ENCODE assay signal across 8 mouse cellular contexts in the genomic region with DNA sequence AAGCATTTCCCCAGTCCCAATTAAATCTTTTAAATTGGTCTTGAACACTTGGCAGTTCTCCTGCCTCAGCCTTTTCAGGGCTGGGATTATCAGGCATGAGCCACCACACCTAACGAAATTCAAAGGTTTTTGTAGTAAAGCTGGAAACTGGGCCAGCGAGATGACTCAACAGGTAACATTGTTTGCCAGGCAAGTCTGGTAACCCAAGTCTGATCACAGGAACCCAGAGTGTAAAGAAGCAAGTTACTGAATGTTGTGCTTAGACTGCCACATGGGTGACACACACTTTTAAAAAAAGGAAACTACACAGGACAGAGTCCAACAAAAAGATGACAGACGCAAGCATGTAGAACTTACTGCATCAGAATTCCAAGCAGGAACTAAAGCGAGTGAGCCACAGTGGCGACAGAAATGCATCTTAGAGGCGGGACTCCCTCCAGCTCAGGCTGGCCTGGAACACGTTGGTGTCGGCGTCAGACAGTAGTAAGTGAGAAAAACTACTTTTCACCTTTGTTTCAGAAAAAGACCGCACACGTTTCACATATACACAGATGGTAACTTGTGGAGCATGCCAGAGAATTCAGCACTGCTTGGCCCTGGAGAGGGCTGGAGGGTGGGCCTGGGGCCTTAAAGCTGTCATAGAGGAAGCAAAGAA. TPM values are rescaled to one million over a fixed set of nuclear protein-coding genes. Genes with fewer than 3 reads are reported as not detected.
DNase-seq lines count a peak whose midpoint lies in the region; ATAC-seq and TF ChIP-seq lines count a peak whose summit lies in the region.

No protein-coding gene starts in this region.

- no peak overlapping the region for H3K27ac ChIP-seq in lung, embryonic 16.5 days (ENCODE audit: low read length)
- peak overlapping the region; percentile 97; the same call in 1 of the 2 replicates for H3K27ac ChIP-seq in hindbrain, postnatal 0 days
- no peak overlapping the region for H3K27ac ChIP-seq in neural tube, embryonic 15.5 days (replicated peaks)

- H3K4me1 ChIP-seq in erythroblast, embryonic 14.5 days (ENCODE audit: control insufficient read depth) = peaks cover 33% of the 10 kb centered on the region
- H3K4me1 ChIP-seq in lung, embryonic 16.5 days (replicated peaks; ENCODE audit: control insufficient read depth, insufficient read depth, low read length) = peaks cover 15% of the 10 kb centered on the region
- H3K4me1 ChIP-seq in hindbrain, postnatal 0 days (ENCODE audit: insufficient read depth, low read length) = peaks cover 8% of the 10 kb centered on the region
- peaks cover 30% of the 10 kb centered on the region for H3K4me1 ChIP-seq in neural tube, embryonic 15.5 days

- no peaks in the 10 kb centered on the region for H3K9me3 ChIP-seq in erythroblast, embryonic 14.5 days (ENCODE audit: control insufficient read depth, low read length)
- no peaks in the 10 kb centered on the region for H3K9me3 ChIP-seq in lung, embryonic 16.5 days (ENCODE audit: control insufficient read depth, low read length)
- H3K9me3 ChIP-seq in hindbrain, postnatal 0 days (ENCODE audit: low read length) = no peaks in the 10 kb centered on the region
- no peaks in the 10 kb centered on the region for H3K9me3 ChIP-seq in neural tube, embryonic 15.5 days (replicated peaks)

- no peak for TF ChIP-seq CTCF in hindbrain, postnatal 0 days (IDR thresholded peaks at IDR 0.05; ENCODE audit: low read depth)

- H3K36me3 ChIP-seq in erythroblast, embryonic 14.5 days (ENCODE audit: control insufficient read depth) = peaks cover 29% of the 10 kb centered on the region
- peaks cover 8% of the 10 kb centered on the region for H3K36me3 ChIP-seq in lung, embryonic 16.5 days (ENCODE audit: control insufficient read depth, insufficient read depth, low read length)
- peaks cover 18% of the 10 kb centered on the region; the same call in 1 of the 2 replicates for H3K36me3 ChIP-seq in hindbrain, postnatal 0 days (ENCODE audit: insufficient read depth, low read length)
- peaks cover 19% of the 10 kb centered on the region for H3K36me3 ChIP-seq in neural tube, embryonic 15.5 days

- H3K27me3 ChIP-seq in erythroblast, embryonic 14.5 days (ENCODE audit: control insufficient read depth) = no peaks in the 10 kb centered on the region
- H3K27me3 ChIP-seq in lung, embryonic 16.5 days (ENCODE audit: control insufficient read depth, insufficient read depth, low read depth, low read length) = no peaks in the 10 kb centered on the region
- H3K27me3 ChIP-seq in hindbrain, postnatal 0 days (ENCODE audit: insufficient read depth, low read length) = no peaks in the 10 kb centered on the region
- H3K27me3 ChIP-seq in neural tube, embryonic 15.5 days (replicated peaks) = no peaks in the 10 kb centered on the region

- no peak overlapping the region; the same call in 1 of the 2 replicates for H3K4me2 ChIP-seq in lung, embryonic 16.5 days (ENCODE audit: low read depth, low read length)
- no peak overlapping the region; the same call in 1 of the 2 replicates for H3K4me2 ChIP-seq in hindbrain, postnatal 0 days (ENCODE audit: low read depth, low read length)
- H3K4me2 ChIP-seq in neural tube, embryonic 15.5 days = peak overlapping the region; percentile 72; the same call in 1 of the 2 replicates

- ATAC-seq in erythroblast, adult 5-6 weeks (replicated peaks; ENCODE audit: low FRiP score, poor library complexity, severe bottlenecking) = no peak
- ATAC-seq in lung, embryonic 16.5 days (ENCODE audit: low read depth) = no peak
- no peak for ATAC-seq in hindbrain, postnatal 0 days
- no peak for ATAC-seq in neural tube, embryonic 15.5 days (ENCODE audit: low FRiP score)

- WGBS in lung, embryonic 16.5 days = 82% methylated on average over 11 of the region's 11 CpGs
- 85% methylated on average over 11 of the region's 11 CpGs for WGBS in hindbrain, postnatal 0 days
- WGBS in neural tube, embryonic 15.5 days = 89% methylated on average over 11 of the region's 11 CpGs

- no peak for DNase-seq in lung, postnatal 36 days
- no peak for DNase-seq in hindbrain, postnatal 0 days (ENCODE audit: low spot score)
- no peak for DNase-seq in right cerebral cortex, adult 2 months (ENCODE audit: low spot score in 2 of 2)
- no peak for DNase-seq in spleen, postnatal 4 days (ENCODE audit: low spot score in 2 of 2)

- peak overlapping the region; percentile 63 for H3K9ac ChIP-seq in lung, embryonic 16.5 days (ENCODE audit: low read length)
- no peak overlapping the region for H3K9ac ChIP-seq in hindbrain, postnatal 0 days (replicated peaks; ENCODE audit: low read length)
- peak overlapping the region; percentile 88; the same call in 1 of the 2 replicates for H3K9ac ChIP-seq in neural tube, embryonic 15.5 days (replicated peaks)

- peak overlapping the region; percentile 86 for H3K4me3 ChIP-seq in erythroblast, embryonic 14.5 days (replicated peaks)
- no peak overlapping the region for H3K4me3 ChIP-seq in lung, embryonic 16.5 days (ENCODE audit: low read length)
- H3K4me3 ChIP-seq in hindbrain, postnatal 0 days (ENCODE audit: low read length) = no peak overlapping the region
- no peak overlapping the region for H3K4me3 ChIP-seq in neural tube, embryonic 15.5 days (replicated peaks)

RNA-seq across cellular contexts. Expression of a gene that starts 1.0 kb away (rescaled TPM):
- 69.4 and 72.6 TPM in 2 replicates for polyA plus RNA-seq in erythroblast, embryonic 14.5 days (2012)
- total RNA-seq in erythroblast, adult 5-6 weeks (2015; ENCODE audit: low replicate concordance) = 13.3 and 28.6 TPM in 2 replicates
- total RNA-seq in erythroblast, adult 5-6 weeks (2017; ENCODE audit: low replicate concordance) = 8.5 and 23.9 TPM in 2 replicates
- polyA plus RNA-seq in lung, embryonic 16.5 days (2015; fragmentation: Nextera tagmentation; extraction: Ambion mirVana) = 162 and 173 TPM in 2 replicates
- 107 and 119 TPM in 2 replicates for total RNA-seq in hindbrain, postnatal 0 days (2014; rRNA removed)
- polyA plus RNA-seq in hindbrain, postnatal 0 days (2015; fragmentation: Nextera tagmentation; extraction: Ambion mirVana) = 207 and 210 TPM in 2 replicates
- 196 and 203 TPM in 2 replicates for polyA plus RNA-seq in neural tube, embryonic 15.5 days (2015; fragmentation: Nextera tagmentation; extraction: Ambion mirVana)

RNA-seq across cellular contexts. Expression of a gene that starts 51.2 kb away (rescaled TPM):
- polyA plus RNA-seq in erythroblast, embryonic 14.5 days (2012) = 0.76 and 1.2 TPM in 2 replicates
- 8.2 and 10.0 TPM in 2 replicates for total RNA-seq in erythroblast, adult 5-6 weeks (2015; ENCODE audit: low replicate concordance)
- 9.2 and 15.2 TPM in 2 replicates for total RNA-seq in erythroblast, adult 5-6 weeks (2017; ENCODE audit: low replicate concordance)
- 29.9 and 30.3 TPM in 2 replicates for polyA plus RNA-seq in lung, embryonic 16.5 days (2015; fragmentation: Nextera tagmentation; extraction: Ambion mirVana)
- 39.2 and 44.0 TPM in 2 replicates for total RNA-seq in hindbrain, postnatal 0 days (2014; rRNA removed)
- 56.0 and 57.9 TPM in 2 replicates for polyA plus RNA-seq in hindbrain, postnatal 0 days (2015; fragmentation: Nextera tagmentation; extraction: Ambion mirVana)
- polyA plus RNA-seq in neural tube, embryonic 15.5 days (2015; fragmentation: Nextera tagmentation; extraction: Ambion mirVana) = 63.8 and 71.8 TPM in 2 replicates

RNA-seq across cellular contexts. Expression of a gene that starts 55.4 kb away (rescaled TPM):
- polyA plus RNA-seq in erythroblast, embryonic 14.5 days (2012) = 0.08 and 0.14 TPM in 2 replicates
- 1.7 TPM in 1 of 2 replicates, not detected in the other for total RNA-seq in erythroblast, adult 5-6 weeks (2015; ENCODE audit: low replicate concordance)
- total RNA-seq in erythroblast, adult 5-6 weeks (2017; ENCODE audit: low replicate concordance) = 0.09 and 0.14 TPM in 2 replicates
- polyA plus RNA-seq in lung, embryonic 16.5 days (2015; fragmentation: Nextera tagmentation; extraction: Ambion mirVana) = 102 and 112 TPM in 2 replicates
- total RNA-seq in hindbrain, postnatal 0 days (2014; rRNA removed) = 10.3 and 16.5 TPM in 2 replicates
- polyA plus RNA-seq in hindbrain, postnatal 0 days (2015; fragmentation: Nextera tagmentation; extraction: Ambion mirVana) = 2.7 and 3.5 TPM in 2 replicates
- 1.2 and 4.4 TPM in 2 replicates for polyA plus RNA-seq in neural tube, embryonic 15.5 days (2015; fragmentation: Nextera tagmentation; extraction: Ambion mirVana)

Comparison
In these comparisons a context has a peak if more than half of its experiments do, and no peak if none do; other contexts are left out.
1. RNA of a gene that starts 51.2 kb away (polyA plus RNA-seq): 63.8 to 71.8 TPM in neural tube, embryonic 15.5 days, 56.0 to 57.9 TPM in hindbrain, postnatal 0 days and 29.9 to 30.3 TPM in lung, embryonic 16.5 days; 0.76 to 1.2 TPM in erythroblast, embryonic 14.5 days; every median in the first group is over 10 times any median in the second.
2. RNA of a gene that starts 55.4 kb away (polyA plus RNA-seq): 102 to 112 TPM in lung, embryonic 16.5 days; 2.7 to 3.5 TPM in hindbrain, postnatal 0 days, 1.2 to 4.4 TPM in neural tube, embryonic 15.5 days and 0.08 to 0.14 TPM in erythroblast, embryonic 14.5 days; every median in the first group is over 10 times any median in the second.